Mouse (Mus musculus): ENCODE data around the gene Fgf3. TPM values are rescaled to one million over a fixed set of nuclear protein-coding genes. Genes with fewer than 3 reads are reported as not detected.
A peak's percentile ranks its signal among the peaks of the same experiment; 100 is the strongest.

The Fgf3 gene
- polyA plus RNA-seq, 1 experiment from 2014 or later = not detected

GRCm38 (mm10) chr7:144807036-144807435 is 30.8 kb upstream of the Fgf3 start:
- ATAC-seq (replicated peaks; ENCODE audit: low FRiP score, low TSS enrichment, low read depth) (0 out of 2 replicates have a peak, but pooled peaks have one; percentile 35), DNase-seq (ENCODE audit: low spot score) (no peak)
- Histone ChIP-seq H3K9ac (ENCODE audit: low read length) (no peak overlapping the region), H3K27ac (ENCODE audit: low read depth) (no peak overlapping the region), H3K4me2 (ENCODE audit: low read length) (no peak overlapping the region), H3K9me3 (ENCODE audit: control insufficient read depth, low read length) (no peaks in the 10 kb centered on the region), H3K36me3 (ENCODE audit: control insufficient read depth, insufficient read depth, low read length) (no peaks in the 10 kb centered on the region), H3K4me3 (ENCODE audit: low read depth, low read length) (no peak overlapping the region), H3K4me1 (replicated peaks; ENCODE audit: control insufficient read depth, insufficient read depth, low read length) (no peaks in the 10 kb centered on the region), H3K27me3 (replicated peaks; ENCODE audit: control insufficient read depth, insufficient read depth, low read length) (no peaks in the 10 kb centered on the region)
- 58% methylated on average over 6 of the region's 6 CpGs for WGBS

- Histone ChIP-seq H3K27ac (ENCODE audit: low read depth) (no peak overlapping the region), H3K4me1 (replicated peaks; ENCODE audit: control insufficient read depth, insufficient read depth, low read length) (no peaks in the 10 kb centered on the region), H3K27me3 (replicated peaks; ENCODE audit: control insufficient read depth, insufficient read depth, low read length) (no peaks in the 10 kb centered on the region), H3K4me2 (ENCODE audit: low read length) (no peak overlapping the region), H3K9me3 (ENCODE audit: control insufficient read depth, low read length) (no peaks in the 10 kb centered on the region), H3K9ac (ENCODE audit: low read length) (no peak overlapping the region), H3K36me3 (ENCODE audit: control insufficient read depth, insufficient read depth, low read length) (no peaks in the 10 kb centered on the region), H3K4me3 (ENCODE audit: low read depth, low read length) (no peak overlapping the region)
- no peak for DNase-seq (ENCODE audit: low spot score)
- ATAC-seq (replicated peaks; ENCODE audit: low FRiP score, low TSS enrichment, low read depth) = no peak
- 70% methylated on average over 4 of the region's 4 CpGs for WGBS
Observed at GRCm38 (mm10) chr7:144807976-144808577, 29.8 kb upstream of the Fgf3 start.

GRCm38 (mm10) chr7:144811521-144811920 is 26.4 kb upstream of the Fgf3 start:
- ATAC-seq (replicated peaks; ENCODE audit: low FRiP score, low TSS enrichment, low read depth) (no peak), DNase-seq (ENCODE audit: low spot score) (no peak)
- Histone ChIP-seq H3K27ac (ENCODE audit: low read depth) (no peak overlapping the region), H3K9ac (ENCODE audit: low read length) (no peak overlapping the region), H3K4me1 (replicated peaks; ENCODE audit: control insufficient read depth, insufficient read depth, low read length) (no peaks in the 10 kb centered on the region), H3K36me3 (ENCODE audit: control insufficient read depth, insufficient read depth, low read length) (no peaks in the 10 kb centered on the region), H3K4me3 (ENCODE audit: low read depth, low read length) (no peak overlapping the region), H3K4me2 (ENCODE audit: low read length) (no peak overlapping the region), H3K27me3 (replicated peaks; ENCODE audit: control insufficient read depth, insufficient read depth, low read length) (no peaks in the 10 kb centered on the region), H3K9me3 (ENCODE audit: control insufficient read depth, low read length) (no peaks in the 10 kb centered on the region)
- WGBS = 20% methylated on average over 4 of the region's 4 CpGs

GRCm38 (mm10) chr7:144821901-144822300 is 16.0 kb upstream of the Fgf3 start:
- DNase-seq (ENCODE audit: low spot score) = no peak
- H3K4me1 ChIP-seq (replicated peaks; ENCODE audit: control insufficient read depth, insufficient read depth, low read length) = no peaks in the 10 kb centered on the region
- no peak overlapping the region for H3K27ac ChIP-seq (ENCODE audit: low read depth)
- H3K27me3 ChIP-seq (replicated peaks; ENCODE audit: control insufficient read depth, insufficient read depth, low read length) = 0 out of 2 replicates have a peak, but pooled peaks cover 5% of the 10 kb centered on the region
- no peaks in the 10 kb centered on the region for H3K36me3 ChIP-seq (ENCODE audit: control insufficient read depth, insufficient read depth, low read length)
- 46% methylated on average over 7 of the region's 7 CpGs for WGBS
- H3K4me3 ChIP-seq (ENCODE audit: low read depth, low read length) = no peak overlapping the region
- H3K9me3 ChIP-seq (ENCODE audit: control insufficient read depth, low read length) = peaks cover 8% of the 10 kb centered on the region; the same call in 1 of the 2 replicates
- H3K4me2 ChIP-seq (ENCODE audit: low read length) = no peak overlapping the region
- no peak overlapping the region for H3K9ac ChIP-seq (ENCODE audit: low read length)
- no peak for ATAC-seq (replicated peaks; ENCODE audit: low FRiP score, low TSS enrichment, low read depth)

- Histone ChIP-seq H3K9me3 (ENCODE audit: control insufficient read depth, low read length) (no peaks in the 10 kb centered on the region), H3K27ac (ENCODE audit: low read depth) (no peak overlapping the region), H3K27me3 (replicated peaks; ENCODE audit: control insufficient read depth, insufficient read depth, low read length) (peaks cover 5% of the 10 kb centered on the region; the same call in 1 of the 2 replicates), H3K4me3 (ENCODE audit: low read depth, low read length) (no peak overlapping the region), H3K4me1 (replicated peaks; ENCODE audit: control insufficient read depth, insufficient read depth, low read length) (no peaks in the 10 kb centered on the region), H3K36me3 (ENCODE audit: control insufficient read depth, insufficient read depth, low read length) (no peaks in the 10 kb centered on the region), H3K4me2 (ENCODE audit: low read length) (no peak overlapping the region), H3K9ac (ENCODE audit: low read length) (no peak overlapping the region)
- 90% methylated on average over 2 of the region's 2 CpGs for WGBS
- DNase-seq (ENCODE audit: low spot score) = no peak
- no peak for ATAC-seq (replicated peaks; ENCODE audit: low FRiP score, low TSS enrichment, low read depth)
Observed at GRCm38 (mm10) chr7:144823988-144824387, 13.9 kb upstream of the Fgf3 start.

GRCm38 (mm10) chr7:144828369-144828768 is 9.5 kb upstream of the Fgf3 start:
- H3K9ac ChIP-seq (ENCODE audit: low read length) = no peak overlapping the region
- H3K4me2 ChIP-seq (ENCODE audit: low read length) = no peak overlapping the region
- no peak overlapping the region for H3K4me3 ChIP-seq (ENCODE audit: low read depth, low read length)
- H3K9me3 ChIP-seq (ENCODE audit: control insufficient read depth, low read length) = no peaks in the 10 kb centered on the region
- peaks cover 5% of the 10 kb centered on the region; the same call in 1 of the 2 replicates for H3K27me3 ChIP-seq (replicated peaks; ENCODE audit: control insufficient read depth, insufficient read depth, low read length)
- no peaks in the 10 kb centered on the region for H3K36me3 ChIP-seq (ENCODE audit: control insufficient read depth, insufficient read depth, low read length)
- H3K4me1 ChIP-seq (replicated peaks; ENCODE audit: control insufficient read depth, insufficient read depth, low read length) = no peaks in the 10 kb centered on the region
- 79% methylated on average over 11 of the region's 11 CpGs for WGBS
- DNase-seq (ENCODE audit: low spot score) (no peak), ATAC-seq (replicated peaks; ENCODE audit: low FRiP score, low TSS enrichment, low read depth) (no peak)
- H3K27ac ChIP-seq (ENCODE audit: low read depth) = no peak overlapping the region

GRCm38 (mm10) chr7:144838522-144839503 is 930 bp downstream of the Fgf3 start:
- H3K27ac ChIP-seq (ENCODE audit: low read depth) = no peak overlapping the region
- no peaks in the 10 kb centered on the region for H3K36me3 ChIP-seq (ENCODE audit: control insufficient read depth, insufficient read depth, low read length)
- H3K4me3 ChIP-seq (ENCODE audit: low read depth, low read length) = peak overlapping the region; percentile 30
- ATAC-seq (replicated peaks; ENCODE audit: low FRiP score, low TSS enrichment, low read depth) (0 out of 2 replicates have a peak, but pooled peaks have one; percentile 35), DNase-seq (ENCODE audit: low spot score) (peak; percentile 71)
- H3K9me3 ChIP-seq (ENCODE audit: control insufficient read depth, low read length) = no peaks in the 10 kb centered on the region
- H3K4me1 ChIP-seq (replicated peaks; ENCODE audit: control insufficient read depth, insufficient read depth, low read length) = 0 out of 2 replicates have a peak, but pooled peaks cover 4% of the 10 kb centered on the region
- WGBS = under 1% methylated on average over 94 of the region's 94 CpGs
- H3K4me2 ChIP-seq (ENCODE audit: low read length) = peak overlapping the region; percentile 62
- no peak overlapping the region for H3K9ac ChIP-seq (ENCODE audit: low read length)
- peaks cover 74% of the 10 kb centered on the region for H3K27me3 ChIP-seq (replicated peaks; ENCODE audit: control insufficient read depth, insufficient read depth, low read length)

- Histone ChIP-seq H3K27me3 (replicated peaks; ENCODE audit: control insufficient read depth, insufficient read depth, low read length) (peaks cover 17% of the 10 kb centered on the region), H3K9ac (ENCODE audit: low read length) (no peak overlapping the region), H3K27ac (ENCODE audit: low read depth) (no peak overlapping the region), H3K9me3 (ENCODE audit: control insufficient read depth, low read length) (no peaks in the 10 kb centered on the region), H3K4me1 (replicated peaks; ENCODE audit: control insufficient read depth, insufficient read depth, low read length) (no peaks in the 10 kb centered on the region), H3K4me3 (ENCODE audit: low read depth, low read length) (no peak overlapping the region), H3K36me3 (ENCODE audit: control insufficient read depth, insufficient read depth, low read length) (no peaks in the 10 kb centered on the region), H3K4me2 (ENCODE audit: low read length) (no peak overlapping the region)
- no peak; the same call in 1 of the 2 replicates for ATAC-seq (replicated peaks; ENCODE audit: low FRiP score, low TSS enrichment, low read depth)
- peak; percentile 70 for DNase-seq (ENCODE audit: low spot score)
- 19% methylated on average over 4 of the region's 4 CpGs for WGBS
Observed at GRCm38 (mm10) chr7:144846158-144846557, 8.3 kb downstream of the Fgf3 start.
